Mouse (Mus musculus) right cerebral cortex, postnatal 10 days (tissue): ENCODE results near the gene Pip4k2a.
A peak's percentile ranks its signal among the peaks of the same experiment; 100 is the strongest.
"Not testable (repeated sequence)": the region's sequence is repeated elsewhere in the genome, so short reads cannot be mapped to it uniquely, and the experiment has no call there.

Experiments
- DNase-seq, 2 experiments: peaks; one replicate each; pipeline ENCODE4 v3.0.0; 2021; ENCODE audit warnings: low spot score in 2 of 2

Pip4k2a gene

DNA sequence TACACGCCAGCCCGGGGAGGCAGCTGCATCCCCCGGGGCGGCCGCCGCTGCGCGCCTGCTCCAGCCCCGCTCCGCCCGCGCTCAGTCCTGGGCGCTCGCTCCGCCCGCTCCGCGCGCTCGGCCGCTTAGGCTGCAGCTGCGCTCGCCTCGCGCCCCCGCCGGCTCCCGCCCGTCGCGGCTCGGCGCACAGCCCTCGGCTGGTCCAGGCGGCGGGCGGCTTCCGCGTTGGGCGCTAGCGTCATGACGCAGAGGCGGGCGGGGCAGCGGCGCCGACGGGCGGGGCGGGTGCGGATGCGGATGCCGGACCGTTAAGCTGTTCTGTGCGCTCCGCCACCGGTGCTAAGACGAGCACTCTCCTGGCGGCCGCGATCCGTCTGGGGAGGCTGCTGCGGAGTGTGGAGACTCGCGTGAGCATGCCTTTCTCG lies at the start of gene Pip4k2a, which contains the start of gene 4930426L09Rik:
Pip4k2a (minus strand) TSS at position 73 of the 425 bp plus-strand sequence.
4930426L09Rik (plus strand) TSS at position 290 of the 425 bp plus-strand sequence.
- DNase-seq: peak; percentile 94 to 95

DNA sequence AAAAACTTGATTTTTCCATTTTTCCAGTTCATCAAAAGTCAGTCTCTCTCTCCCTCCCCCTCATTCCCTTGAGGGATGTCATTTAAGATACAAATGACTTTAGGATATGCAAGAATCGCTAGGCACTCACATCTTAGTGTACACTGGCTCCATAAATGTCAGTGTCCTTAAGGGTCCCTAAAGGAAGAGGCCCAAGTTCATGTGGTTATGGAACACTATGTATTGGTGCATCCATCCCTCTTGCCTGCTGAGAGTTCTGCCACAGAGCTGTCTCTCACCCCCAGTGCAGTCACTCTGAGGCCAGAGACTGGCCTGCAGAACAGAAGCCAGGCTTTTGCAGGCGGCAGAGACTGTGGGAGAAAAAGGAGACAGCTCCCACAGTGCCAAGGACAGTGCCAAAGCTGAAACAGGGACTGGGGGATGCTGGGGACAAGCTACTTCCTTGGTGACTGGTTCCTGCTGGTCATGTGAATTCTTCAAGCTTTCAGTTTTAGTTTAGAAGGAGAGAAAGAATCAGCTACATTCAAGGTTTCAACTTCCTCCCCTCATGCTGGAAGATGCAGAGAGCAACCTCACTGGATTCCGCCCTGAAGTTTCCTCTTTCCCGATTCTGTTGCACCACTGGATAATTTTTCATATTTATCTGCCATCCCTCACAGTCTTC lies 40.1 kb upstream of the Pip4k2a start:
- DNase-seq: no peak

DNA sequence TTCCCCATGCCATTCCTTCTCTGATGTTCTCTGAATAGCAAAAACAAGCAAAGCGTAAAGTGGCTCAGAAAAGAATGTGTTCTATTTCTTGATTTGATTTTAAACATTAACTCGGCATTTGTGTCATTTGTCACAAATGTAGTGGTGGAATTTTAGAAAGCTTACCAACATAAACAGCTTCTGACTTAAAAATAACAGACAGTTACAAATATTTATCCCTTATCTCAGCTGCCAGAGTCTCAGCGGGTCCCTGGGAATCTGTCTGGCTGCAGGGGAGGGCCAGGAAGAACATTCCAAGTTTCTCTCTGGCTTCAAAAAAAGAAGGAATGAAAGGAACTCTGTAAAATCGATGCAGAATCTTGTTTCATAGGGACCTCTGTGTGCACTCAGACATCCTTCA lies 39.5 kb upstream of the Pip4k2a start:
- DNase-seq: no peak

DNA sequence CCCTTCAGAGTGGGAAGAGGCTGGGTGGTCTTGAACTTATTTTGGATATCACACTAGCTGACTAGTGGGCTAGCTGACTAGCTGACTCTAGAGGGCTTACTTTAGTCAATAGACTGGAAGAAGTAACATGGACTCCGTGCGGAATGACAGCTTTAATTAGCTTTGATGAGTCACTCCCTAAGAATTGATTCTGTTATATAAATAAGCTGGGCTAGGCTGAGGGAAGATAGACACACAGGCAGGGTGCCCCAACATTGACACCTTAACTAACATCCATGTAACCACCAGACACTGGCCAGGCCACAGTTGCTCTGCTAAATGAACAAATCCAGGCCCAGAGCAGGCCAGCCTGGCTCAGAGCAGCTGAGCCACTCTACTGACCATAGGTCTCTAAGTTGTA lies 26.9 kb upstream of the Pip4k2a start:
- no peak for DNase-seq

DNA sequence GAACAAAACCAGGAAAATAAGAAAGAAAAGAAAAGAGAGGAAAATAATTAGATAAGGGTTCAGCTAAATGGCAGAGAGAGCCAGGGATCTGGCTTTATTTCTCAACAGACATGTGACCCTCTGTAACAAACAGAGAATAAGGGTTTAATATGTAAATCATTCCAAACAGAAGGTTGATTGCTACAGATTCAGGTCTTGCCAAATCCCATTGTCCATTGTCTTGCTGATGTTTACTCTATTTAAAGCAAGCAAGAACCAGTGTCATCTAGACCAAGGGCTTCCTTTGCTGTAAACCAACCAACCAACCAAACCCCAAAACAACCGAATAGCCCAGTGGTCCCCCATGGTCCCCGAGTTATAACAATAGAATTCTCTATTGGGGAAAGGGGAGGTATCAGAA lies 20.1 kb upstream of the Pip4k2a start:
- no peak for DNase-seq

DNA sequence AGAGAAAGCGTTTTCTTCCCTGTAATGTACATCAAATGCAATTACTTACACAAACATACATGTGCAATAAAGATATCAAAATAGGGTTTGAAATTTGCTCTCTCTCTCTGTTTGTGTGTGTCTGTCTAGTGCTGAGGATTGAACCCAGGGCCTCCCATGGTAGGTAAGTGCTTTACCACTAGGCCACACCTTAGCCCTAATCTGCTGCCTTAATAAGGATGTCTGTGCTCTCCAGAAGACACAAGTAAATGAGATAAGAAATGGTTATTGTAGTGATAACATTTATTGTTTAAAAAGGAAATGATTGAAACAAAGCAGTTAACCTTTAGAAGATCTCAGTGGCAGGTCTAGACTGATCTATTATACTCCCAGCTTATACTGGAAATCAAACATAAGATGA lies 18.9 kb upstream of the Pip4k2a start:
- no peak for DNase-seq

DNA sequence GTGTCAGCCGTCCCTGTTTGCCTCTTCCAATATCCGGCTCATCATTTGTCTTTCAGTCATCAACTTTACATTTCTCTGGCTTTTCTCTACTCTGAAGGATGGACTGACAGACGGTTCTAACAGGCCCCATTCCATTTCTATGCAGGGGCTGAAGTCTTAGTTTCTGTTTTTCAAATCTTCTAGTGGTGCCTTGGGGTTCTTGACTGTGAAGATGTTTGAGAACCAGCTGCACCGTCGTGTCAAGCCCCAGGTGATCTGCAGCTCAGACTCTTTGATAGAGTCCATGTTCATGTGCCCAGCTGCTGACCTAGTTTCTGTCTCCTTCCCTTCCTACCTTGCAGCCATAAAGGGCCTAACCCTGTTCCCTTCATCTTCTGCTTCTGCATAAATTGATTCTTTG lies 18.4 kb upstream of the Pip4k2a start:
- DNase-seq: no peak

DNA sequence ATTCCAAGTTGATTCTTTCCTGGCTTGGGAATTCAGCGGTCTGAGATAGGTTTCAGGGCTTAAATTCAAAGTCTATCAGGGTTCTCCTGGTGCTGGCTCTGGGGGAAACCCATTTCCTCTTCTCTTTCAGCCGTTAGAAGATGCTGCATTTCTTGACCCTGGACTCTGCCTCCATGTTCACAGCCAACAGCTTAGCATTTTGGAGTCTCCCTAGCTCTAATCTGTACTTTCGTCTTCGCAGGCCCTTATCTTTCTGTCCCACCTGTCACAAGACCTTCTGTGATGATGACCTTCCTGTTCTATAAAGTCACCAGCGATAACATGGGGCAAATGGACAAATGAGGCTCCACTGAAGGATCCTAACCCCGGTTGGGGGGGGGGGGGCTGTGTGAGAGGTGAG lies 13.5 kb upstream of the Pip4k2a start:
- DNase-seq: no peak

DNA sequence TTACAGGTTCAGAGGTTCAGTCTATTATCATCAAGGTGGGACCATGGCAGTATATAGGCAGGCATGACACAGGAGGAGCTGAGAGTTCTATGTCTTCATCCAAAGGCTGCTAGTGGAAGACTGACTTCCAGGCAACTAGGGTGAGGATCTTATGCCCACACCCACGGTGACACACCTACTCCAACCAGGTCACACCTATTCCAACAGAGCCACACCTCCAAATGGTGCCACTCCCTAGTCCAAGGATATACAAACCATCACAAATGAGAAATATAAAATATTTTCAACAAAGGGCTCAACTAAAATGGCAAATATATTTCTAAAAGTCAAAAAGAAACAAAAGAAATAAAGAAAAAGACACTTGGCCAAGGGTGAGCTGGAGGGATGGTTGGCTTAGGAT lies 12.6 kb upstream of the Pip4k2a start:
- DNase-seq: not testable (repeated sequence)

DNA sequence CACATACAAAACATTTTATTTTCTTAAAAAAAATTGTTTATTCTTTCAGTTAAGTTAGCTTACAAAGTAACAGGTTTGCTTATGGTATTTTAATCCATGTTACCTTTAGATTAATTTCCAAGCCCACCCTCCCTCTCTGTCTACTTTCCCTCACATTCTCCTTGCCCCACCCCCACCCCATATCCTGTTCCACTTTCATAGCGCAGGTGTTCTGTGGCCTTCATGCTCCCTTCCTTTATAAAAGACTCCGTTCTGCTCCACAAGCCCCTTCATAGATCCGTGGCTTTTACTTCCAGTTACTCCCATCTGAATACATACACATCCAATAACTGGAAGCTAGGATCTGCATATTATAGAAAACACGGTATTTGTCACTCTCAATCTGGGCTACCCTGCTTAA lies 9.7 kb upstream of the Pip4k2a start:
- DNase-seq: no peak

DNA sequence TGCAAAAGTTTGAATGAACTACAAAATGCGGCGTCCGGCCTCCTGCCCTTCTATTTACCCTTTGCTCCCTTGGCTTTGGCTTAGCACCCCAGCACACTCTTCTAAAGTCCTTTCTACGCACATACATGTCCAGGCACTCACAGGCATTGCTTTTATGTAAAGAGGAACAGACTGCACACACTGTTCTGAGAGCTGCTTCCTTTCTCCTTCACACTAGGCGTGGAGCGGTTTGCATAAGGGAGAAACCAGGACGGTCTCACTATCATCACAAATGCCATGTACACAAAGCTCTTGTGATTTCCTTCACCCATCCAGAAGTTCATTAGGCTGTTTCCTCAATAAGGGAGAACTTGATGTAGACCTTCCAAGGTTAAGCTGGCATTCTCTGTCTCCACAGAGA lies 8.2 kb upstream of the Pip4k2a start:
- DNase-seq: no peak

DNA sequence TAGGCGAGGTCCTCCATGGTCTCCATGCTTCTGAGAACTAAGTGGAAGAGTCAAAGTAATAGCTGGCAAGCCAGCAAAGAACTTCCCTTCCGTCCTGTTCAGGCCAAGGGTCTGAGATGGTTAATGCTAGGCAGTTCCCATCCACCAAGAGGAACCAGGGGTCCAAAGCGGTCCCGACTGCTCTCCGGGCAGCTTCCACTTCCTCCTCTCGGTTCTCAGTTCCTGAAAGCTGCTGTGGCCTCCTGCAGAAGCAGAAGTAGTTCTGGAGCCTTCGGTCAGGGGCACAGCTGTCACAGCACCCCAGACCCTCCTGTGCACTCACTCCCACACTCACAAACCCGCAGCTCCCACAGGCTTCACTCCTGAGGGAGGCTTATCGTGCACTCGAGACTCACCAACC lies 6.9 kb upstream of the Pip4k2a start:
- DNase-seq: peak; percentile 56 to 61

DNA sequence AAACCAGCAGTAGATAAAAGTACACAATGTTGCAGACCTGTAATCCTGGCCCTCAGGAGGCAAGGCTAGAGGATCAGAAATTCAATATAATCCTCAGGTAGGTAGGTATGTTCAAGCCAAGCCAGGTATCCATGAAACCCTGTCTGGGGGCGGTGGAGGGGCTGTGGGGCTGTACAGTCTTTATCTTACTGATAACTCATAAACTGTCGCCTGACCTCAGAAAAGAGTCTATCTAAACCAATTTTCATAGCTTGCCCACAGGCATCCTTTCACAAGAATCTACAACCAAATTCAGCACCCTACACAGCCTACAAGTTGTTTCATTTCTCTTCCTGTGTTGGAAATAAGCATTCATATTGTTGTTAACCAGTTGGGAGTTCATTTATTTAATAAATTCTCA lies 1.5 kb upstream of the Pip4k2a start:
- no peak for DNase-seq

DNA sequence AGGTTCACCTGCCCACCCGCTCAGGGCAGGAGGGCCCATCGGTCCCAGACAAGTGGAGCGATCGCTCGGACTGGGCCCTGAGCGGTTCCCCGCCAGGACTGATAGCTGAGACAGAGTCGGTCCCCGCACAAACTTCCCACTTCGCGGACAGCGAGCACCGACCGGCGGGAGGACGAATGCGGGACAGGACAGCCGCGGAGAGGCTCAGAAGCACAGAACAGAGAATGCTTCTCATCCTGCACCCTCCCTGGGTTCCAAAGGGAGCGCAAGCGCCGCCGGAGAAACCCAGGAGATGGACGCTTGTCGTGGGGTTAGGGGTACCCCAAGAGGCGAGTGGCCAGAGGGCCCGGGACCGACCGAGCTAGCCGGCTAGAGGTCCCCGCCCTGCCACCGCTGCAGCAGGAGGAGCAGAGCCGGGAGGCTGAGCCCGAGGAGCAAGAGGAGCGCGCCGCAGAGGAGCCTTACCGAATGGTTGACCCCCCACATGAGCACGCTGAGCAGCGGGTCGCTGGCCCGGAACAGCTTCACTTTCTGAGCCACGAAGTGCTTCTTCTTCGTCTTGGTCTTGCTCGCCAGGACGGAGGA lies 447 bp downstream of the Pip4k2a start:
- DNase-seq: peak; percentile 57 to 65

DNA sequence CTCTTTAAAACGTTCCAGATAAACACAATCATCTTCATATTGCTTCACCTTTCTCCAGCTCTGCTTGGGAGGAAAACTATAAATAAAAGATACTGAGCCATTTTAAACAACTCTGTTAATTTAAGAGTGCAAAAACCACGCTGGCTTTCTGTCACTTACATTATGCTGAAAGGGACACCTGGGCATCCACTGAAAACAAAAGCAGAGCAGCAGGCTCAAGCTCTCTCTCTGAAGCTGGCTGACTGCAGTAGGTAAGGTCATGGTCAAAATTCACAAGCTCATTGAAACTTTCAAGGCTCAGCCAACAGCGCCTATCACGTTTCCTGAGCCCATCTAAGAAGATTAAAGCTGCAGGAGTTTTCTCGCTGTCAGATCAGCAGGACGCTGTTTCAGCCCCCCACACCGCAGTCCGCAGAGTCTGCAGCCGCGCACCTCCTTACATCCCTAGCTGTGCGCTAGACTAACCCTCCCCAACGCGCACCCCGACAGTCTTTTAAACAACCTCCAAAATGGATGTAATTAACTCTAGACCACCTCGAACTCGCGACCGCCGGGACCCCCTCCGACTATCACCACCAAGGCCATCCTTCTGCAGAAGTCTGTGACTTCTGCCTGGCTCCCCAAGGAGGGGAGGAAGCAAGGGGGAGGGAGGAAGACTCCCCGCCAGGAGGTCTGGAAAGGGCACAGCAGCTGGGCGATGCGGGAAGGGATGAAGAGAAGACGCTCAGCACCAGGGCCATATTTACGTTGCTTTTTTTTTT lies 1.3 kb downstream of the Pip4k2a start:
- peak; percentile 32 to 41 for DNase-seq

DNA sequence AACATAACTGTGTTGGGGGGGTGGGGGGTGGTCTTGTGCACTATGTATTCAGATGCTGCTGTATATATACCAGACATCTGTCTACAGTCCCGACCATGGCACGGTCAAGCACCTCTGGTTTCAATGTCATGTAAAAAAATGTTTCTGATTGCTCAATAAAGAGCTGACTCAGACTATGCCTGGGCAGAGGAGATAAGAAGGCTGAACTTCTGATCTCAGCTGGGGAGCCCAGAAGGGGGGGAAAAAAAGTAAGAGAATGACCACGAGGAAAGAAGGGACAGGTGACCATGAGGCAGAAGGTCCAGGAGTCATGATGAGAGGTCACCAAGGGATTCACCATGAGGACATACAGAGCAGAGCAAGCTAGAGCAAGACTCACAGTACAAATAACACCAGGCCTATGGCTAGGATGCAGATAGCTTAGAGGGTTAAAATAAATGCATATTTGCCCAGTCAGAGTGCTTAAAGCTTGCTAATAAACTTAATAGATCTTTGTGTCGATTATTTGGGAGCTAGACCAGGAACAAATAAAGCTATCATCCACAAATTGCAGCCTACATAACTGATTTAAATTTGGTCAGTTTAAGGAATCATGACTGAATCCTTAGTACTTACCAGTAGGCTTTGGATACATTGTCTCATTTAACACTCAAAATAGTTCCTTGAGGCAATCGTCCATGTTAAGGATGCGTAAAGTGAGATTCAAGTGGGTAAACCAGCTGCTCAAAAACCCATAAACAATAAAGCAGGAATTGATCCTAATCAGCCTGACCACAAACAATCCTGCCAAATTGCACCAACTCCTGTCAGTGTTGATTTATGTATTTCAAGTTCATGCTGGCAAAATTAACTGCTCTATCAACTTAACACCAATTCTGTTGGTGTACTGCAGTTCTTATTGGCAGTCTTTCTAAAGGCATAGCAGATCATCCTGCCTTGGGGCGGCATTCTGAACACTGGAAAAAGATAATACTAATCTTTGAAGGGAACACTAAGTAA lies 5.1 kb downstream of the Pip4k2a start:
- DNase-seq: no peak

DNA sequence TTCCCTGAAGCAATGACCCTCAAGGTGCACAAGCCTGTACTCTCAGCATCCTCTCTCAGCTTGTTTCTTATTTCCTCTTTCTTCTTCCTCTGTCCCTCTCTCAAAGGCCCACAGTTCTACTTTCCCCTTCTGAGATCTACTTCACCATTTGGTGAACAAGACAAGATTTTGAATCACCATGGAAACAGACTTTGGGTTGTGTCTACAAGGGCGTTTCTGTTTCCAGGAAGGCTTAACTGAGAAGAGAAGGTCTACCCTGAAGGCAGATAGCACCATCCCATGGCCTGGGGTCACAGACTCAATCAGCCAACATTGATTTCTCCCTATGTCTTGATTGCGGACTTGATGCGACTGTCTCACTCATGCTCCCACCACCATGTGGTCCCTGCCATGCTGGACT lies 9.0 kb downstream of the Pip4k2a start:
- no peak for DNase-seq

DNA sequence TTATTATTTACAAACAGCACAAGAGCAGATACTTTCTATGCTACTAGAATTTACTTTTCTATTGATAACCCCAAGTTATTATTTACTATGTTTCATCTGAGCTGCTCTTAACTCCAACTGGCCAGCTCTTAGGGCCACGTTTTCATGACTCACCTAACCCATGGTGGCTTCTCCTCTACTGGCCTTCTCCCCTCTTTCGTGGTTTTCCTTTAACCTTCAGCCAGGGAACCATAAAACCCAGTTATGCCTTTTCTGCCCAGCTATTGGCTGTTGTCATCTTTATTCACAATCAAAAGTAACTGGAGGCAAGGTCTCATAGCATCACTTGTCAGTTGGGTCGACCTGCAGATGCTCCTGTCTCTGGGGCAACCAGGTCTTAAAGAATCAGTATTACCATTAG lies 12.4 kb downstream of the Pip4k2a start:
- DNase-seq: no peak

DNA sequence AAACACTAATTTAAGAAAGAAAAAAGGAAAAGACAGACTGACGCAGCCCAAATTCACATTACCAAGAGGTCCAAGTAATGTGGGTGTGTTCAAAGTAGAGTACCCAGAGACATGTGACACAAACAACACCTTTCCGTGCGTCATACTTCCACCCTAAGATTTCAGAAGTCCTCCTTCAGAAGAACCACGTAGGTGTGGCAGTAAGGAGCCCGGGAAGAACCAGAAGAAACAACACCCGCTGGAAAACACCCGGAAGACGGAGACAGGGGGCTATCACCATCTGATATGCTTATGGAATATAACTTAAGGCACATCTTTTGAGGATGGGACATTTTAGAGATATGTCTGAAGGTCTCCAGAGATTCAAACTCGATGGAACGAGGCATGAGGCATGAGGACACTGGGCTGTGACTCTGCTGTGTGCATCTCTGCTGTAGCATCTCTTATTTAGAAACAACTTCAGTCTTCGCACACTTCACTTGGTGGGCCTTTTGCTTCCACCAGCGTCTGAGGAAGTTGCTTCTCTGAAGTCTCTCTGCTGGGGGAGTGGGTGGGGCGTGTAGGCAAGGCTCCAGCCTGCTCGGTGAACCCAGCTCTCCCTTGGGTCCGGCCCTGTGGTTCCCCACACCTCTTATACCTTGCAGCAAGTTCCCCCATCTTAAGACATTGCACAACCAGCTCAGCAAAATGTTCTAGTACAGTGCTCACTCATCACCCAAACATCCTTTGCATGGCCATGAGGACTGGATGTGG lies 13.7 kb downstream of the Pip4k2a start:
- peak in 1 of 2 experiments; percentile 40 for DNase-seq

DNA sequence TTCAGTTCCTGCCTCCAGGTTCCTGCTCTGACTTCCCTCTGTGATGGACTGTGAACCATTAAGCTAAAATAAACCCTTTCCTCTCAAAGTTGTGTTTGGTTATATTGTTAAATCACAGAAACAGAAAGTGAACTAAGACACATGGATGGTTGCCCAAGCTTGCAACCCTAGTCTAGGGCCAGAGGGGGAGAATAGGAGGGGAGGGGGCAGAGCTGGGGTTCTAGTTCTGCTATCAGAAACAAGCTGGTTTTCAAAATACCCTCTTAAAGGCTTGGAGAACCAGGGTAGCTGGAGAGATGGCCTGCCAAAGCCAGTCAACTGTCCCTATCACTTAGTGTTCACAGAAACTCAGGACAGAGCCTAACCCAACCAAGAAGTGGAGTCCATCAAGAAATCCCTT lies 14.4 kb downstream of the Pip4k2a start:
- no peak for DNase-seq

DNA sequence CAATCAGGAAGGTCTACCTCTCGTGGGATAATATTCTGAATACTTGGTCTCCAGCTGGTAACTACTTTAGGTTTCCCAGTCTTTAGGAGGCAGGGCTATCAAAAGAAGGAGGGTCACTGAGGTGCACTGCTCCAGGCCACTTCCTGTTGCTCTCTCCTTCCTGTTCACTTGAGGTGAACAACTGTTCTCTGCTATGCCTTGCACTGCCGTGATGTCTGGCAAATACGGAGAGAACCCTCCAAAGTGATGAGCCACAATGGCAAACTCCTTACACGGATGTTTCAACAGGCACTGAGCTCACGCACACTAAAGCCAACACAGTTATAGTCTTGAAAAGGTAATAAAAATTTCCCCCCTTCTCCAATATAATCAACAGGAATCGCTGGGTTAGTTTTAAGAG lies 15.3 kb downstream of the Pip4k2a start:
- no peak for DNase-seq
